Mouse (Mus musculus): Measurements from ENCODE around the gene Cdhr5. TPM values are rescaled to one million over a fixed set of nuclear protein-coding genes. Genes with fewer than 3 reads are reported as not detected.
"Not testable (repeated sequence)": the region's sequence is repeated elsewhere in the genome, so short reads cannot be mapped to it uniquely, and the experiment has no call there.

The Cdhr5 gene
- total RNA-seq, 1 experiment from 2014 or later: not detected

- ATAC-seq (replicated peaks; ENCODE audit: insufficient number of reproducible peaks, low FRiP score, low TSS enrichment, poor library complexity, severe bottlenecking): no peak
Observed at GRCm38 (mm10) chr7:141278766-141279590, 2.4 kb upstream of the Cdhr5 start, which contains the start of gene Sct. Sct (minus strand) TSS chr7:141279133.

GRCm38 (mm10) chr7:141277701-141278678, 1.4 kb upstream of the Cdhr5 start:
- ATAC-seq (replicated peaks; ENCODE audit: insufficient number of reproducible peaks, low FRiP score, low TSS enrichment, poor library complexity, severe bottlenecking): no peak

GRCm38 (mm10) chr7:141275356-141275755, 1.2 kb downstream of the Cdhr5 start:
- ATAC-seq (replicated peaks; ENCODE audit: insufficient number of reproducible peaks, low FRiP score, low TSS enrichment, poor library complexity, severe bottlenecking): no peak

- no peak for ATAC-seq (replicated peaks; ENCODE audit: insufficient number of reproducible peaks, low FRiP score, low TSS enrichment, poor library complexity, severe bottlenecking)
Observed at GRCm38 (mm10) chr7:141270631-141271030, 6.0 kb downstream of the Cdhr5 start.

- no peak for ATAC-seq (replicated peaks; ENCODE audit: insufficient number of reproducible peaks, low FRiP score, low TSS enrichment, poor library complexity, severe bottlenecking)
Observed at GRCm38 (mm10) chr7:141269273-141269545, 7.4 kb downstream of the Cdhr5 start.

- peak; percentile 23 for ATAC-seq (replicated peaks; ENCODE audit: insufficient number of reproducible peaks, low FRiP score, low TSS enrichment, poor library complexity, severe bottlenecking)
Observed at GRCm38 (mm10) chr7:141268466-141269272, 7.9 kb downstream of the Cdhr5 start.

- peak; percentile 62 for ATAC-seq (replicated peaks; ENCODE audit: insufficient number of reproducible peaks, low FRiP score, low TSS enrichment, poor library complexity, severe bottlenecking)
Observed at GRCm38 (mm10) chr7:141265739-141266561, 10.6 kb downstream of the Cdhr5 start, which contains the start of gene Irf7. Irf7 (minus strand) TSS chr7:141266481.

GRCm38 (mm10) chr7:141265411-141265738, 11.2 kb downstream of the Cdhr5 start:
- ATAC-seq (replicated peaks; ENCODE audit: insufficient number of reproducible peaks, low FRiP score, low TSS enrichment, poor library complexity, severe bottlenecking): no peak

GRCm38 (mm10) chr7:141264761-141265410, 11.7 kb downstream of the Cdhr5 start:
- peak; percentile 37 for ATAC-seq (replicated peaks; ENCODE audit: insufficient number of reproducible peaks, low FRiP score, low TSS enrichment, poor library complexity, severe bottlenecking)

- no peak for ATAC-seq (replicated peaks; ENCODE audit: insufficient number of reproducible peaks, low FRiP score, low TSS enrichment, poor library complexity, severe bottlenecking)
Observed at GRCm38 (mm10) chr7:141264041-141264700, 12.4 kb downstream of the Cdhr5 start.

GRCm38 (mm10) chr7:141263640-141264039, 12.9 kb downstream of the Cdhr5 start:
- ATAC-seq (replicated peaks; ENCODE audit: insufficient number of reproducible peaks, low FRiP score, low TSS enrichment, poor library complexity, severe bottlenecking): no peak

GRCm38 (mm10) chr7:141261480-141261879, 15.1 kb downstream of the Cdhr5 start:
- ATAC-seq (replicated peaks; ENCODE audit: insufficient number of reproducible peaks, low FRiP score, low TSS enrichment, poor library complexity, severe bottlenecking): no peak

- ATAC-seq (replicated peaks; ENCODE audit: insufficient number of reproducible peaks, low FRiP score, low TSS enrichment, poor library complexity, severe bottlenecking): no peak
Observed at GRCm38 (mm10) chr7:141256159-141256558, 20.4 kb downstream of the Cdhr5 start.

GRCm38 (mm10) chr7:141250486-141250885, 26.1 kb downstream of the Cdhr5 start:
- ATAC-seq (replicated peaks; ENCODE audit: insufficient number of reproducible peaks, low FRiP score, low TSS enrichment, poor library complexity, severe bottlenecking): not testable (repeated sequence)

GRCm38 (mm10) chr7:141231551-141231950, 45.0 kb downstream of the Cdhr5 start:
- no peak for ATAC-seq (replicated peaks; ENCODE audit: insufficient number of reproducible peaks, low FRiP score, low TSS enrichment, poor library complexity, severe bottlenecking)

GRCm38 (mm10) chr7:141231111-141231510, 45.5 kb downstream of the Cdhr5 start:
- ATAC-seq (replicated peaks; ENCODE audit: insufficient number of reproducible peaks, low FRiP score, low TSS enrichment, poor library complexity, severe bottlenecking): no peak

- no peak for ATAC-seq (replicated peaks; ENCODE audit: insufficient number of reproducible peaks, low FRiP score, low TSS enrichment, poor library complexity, severe bottlenecking)
Observed at GRCm38 (mm10) chr7:141230570-141230969, 46.0 kb downstream of the Cdhr5 start.
